26 mouse cellular contexts compared by ENCODE assay signal in the genomic region with DNA sequence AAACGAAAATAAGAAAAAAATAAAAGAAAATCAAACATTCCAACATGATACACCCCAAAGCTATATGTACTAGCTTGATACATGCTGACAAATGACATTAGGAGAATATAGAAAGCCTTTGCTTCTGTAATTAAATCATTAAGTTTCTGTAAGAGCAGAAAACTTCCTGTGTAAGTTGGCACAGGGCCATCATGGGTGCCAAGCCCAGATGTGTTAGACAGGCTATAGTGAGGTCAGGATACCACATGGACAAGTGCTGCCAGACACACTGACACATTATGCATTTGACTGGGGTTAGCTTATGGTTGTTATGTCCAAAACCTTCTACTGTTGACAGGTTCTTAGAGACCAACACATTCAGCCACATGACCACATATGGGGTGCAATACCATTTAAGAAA. TPM values are rescaled to one million over a fixed set of nuclear protein-coding genes. Genes with fewer than 3 reads are reported as not detected.
DNase-seq lines count a peak whose midpoint lies in the region; ATAC-seq and TF ChIP-seq lines count a peak whose summit lies in the region.
"Had no signal": no experiment of that assay in that cellular context is flagged by ENCODE, and none has a peak within 500 bp of the region (broad histone marks: within the 10 kb centered on the region; RNA-seq: fewer than 3 reads in every experiment).

No protein-coding gene starts in this region.

- TF ChIP-seq POLR2A in kidney, adult 2 months (IDR thresholded peaks at IDR 0.05; ENCODE audit: low read depth, low read length): no peak

- peak; percentile 28 for DNase-seq in kidney, postnatal 10 days
- DNase-seq in kidney, adult 2 months: no peak
- DNase-seq in 416B (ENCODE audit: low read depth): peak; percentile 53
- DNase-seq in NIH3T3 (ENCODE audit: low read depth): peak; percentile 14
- DNase-seq in natural killer cell, adult 2 months (ENCODE audit: low spot score in 2 of 2): peak; percentile 36 to 62
- no peak for DNase-seq in gastrocnemius, adult 2 months
- DNase-seq: adrenal gland, postnatal 10 days; cerebellum, adult 11 months; cerebellum, adult 2 months; cerebellum, adult 9-11 months; cerebellum, postnatal 25 days; forebrain, postnatal 0 days; gastrocnemius, postnatal 25 days; heart, adult 2 months; kidney, adult 11 months had no signal

- H3K27me3 ChIP-seq in kidney, adult 2 months (replicated peaks; ENCODE audit: control insufficient read depth, insufficient read depth, low read length): no peaks in the 10 kb centered on the region
- H3K27me3 ChIP-seq in heart, embryonic 11.5 days (ENCODE audit: control insufficient read depth, insufficient read depth, low read length): no peaks in the 10 kb centered on the region
- H3K27me3 ChIP-seq: embryonic facial prominence, embryonic 12.5 days; embryonic facial prominence, embryonic 15.5 days; hindbrain, embryonic 13.5 days; intestine, embryonic 15.5 days had no signal

- H3K4me3 ChIP-seq in kidney, adult 2 months (ENCODE audit: insufficient read depth, low read depth, low read length): no peak overlapping the region
- H3K4me3 ChIP-seq in gastrocnemius, adult 2 months: no peak overlapping the region
- H3K4me3 ChIP-seq in heart, embryonic 11.5 days (ENCODE audit: low read depth, low read length): no peak overlapping the region
- H3K4me3 ChIP-seq: embryonic facial prominence, embryonic 12.5 days; embryonic facial prominence, embryonic 15.5 days; heart, adult 2 months; heart, embryonic 10.5 days; hindbrain, embryonic 13.5 days; intestine, embryonic 15.5 days had no signal

- no peaks in the 10 kb centered on the region for H3K9me3 ChIP-seq in heart, embryonic 11.5 days (replicated peaks; ENCODE audit: control insufficient read depth, low read length)
- H3K9me3 ChIP-seq: embryonic facial prominence, embryonic 12.5 days; embryonic facial prominence, embryonic 15.5 days; heart, embryonic 10.5 days; hindbrain, embryonic 13.5 days; intestine, embryonic 15.5 days had no signal

- H3K4me1 ChIP-seq in kidney, adult 2 months (ENCODE audit: control insufficient read depth, insufficient read depth, low read length): 0 out of 2 replicates have a peak, but pooled peaks cover 2% of the 10 kb centered on the region
- H3K4me1 ChIP-seq in heart, embryonic 11.5 days (ENCODE audit: control insufficient read depth, insufficient read depth, low read length): peaks cover 7% of the 10 kb centered on the region; the same call in 1 of the 2 replicates

- no peak for ATAC-seq in heart, embryonic 11.5 days (replicated peaks; ENCODE audit: insufficient number of reproducible peaks, low FRiP score, low TSS enrichment)
- ATAC-seq: activated CD4-positive, CD25-positive, alpha-beta regulatory T cell, adult 4 months; forebrain, embryonic 14.5 days; forebrain, postnatal 0 days; hindbrain, embryonic 16.5 days; intestine, embryonic 15.5 days had no signal

- no peak overlapping the region for H3K9ac ChIP-seq in heart, embryonic 11.5 days (ENCODE audit: low read depth, low read length)
- H3K9ac ChIP-seq: embryonic facial prominence, embryonic 12.5 days; embryonic facial prominence, embryonic 15.5 days; forebrain, postnatal 0 days; hindbrain, embryonic 13.5 days; intestine, embryonic 15.5 days had no signal

- intact Hi-C loops in gastrocnemius, adult 2 months (cut with DNase I): no loop called here

- H3K27ac ChIP-seq in kidney, adult 2 months (ENCODE audit: insufficient read depth, low read depth, low read length): no peak overlapping the region
- no peak overlapping the region for H3K27ac ChIP-seq in gastrocnemius, adult 2 months
- H3K27ac ChIP-seq in heart, embryonic 11.5 days (ENCODE audit: low read depth, low read length): no peak overlapping the region
- H3K27ac ChIP-seq: embryonic facial prominence, embryonic 12.5 days; embryonic facial prominence, embryonic 15.5 days; heart, adult 2 months; heart, embryonic 10.5 days; hindbrain, embryonic 13.5 days; intestine, embryonic 15.5 days had no signal

- no peak for TF ChIP-seq CTCF in kidney, adult 2 months (conservative IDR thresholded peaks at IDR 0.05; ENCODE audit: insufficient read depth, insufficient read length, low read depth, low read length)
- no peak for TF ChIP-seq CTCF in gastrocnemius, adult 2 months (IDR thresholded peaks at IDR 0.05)

- 45% methylated on average over 1 of the region's 1 CpGs for WGBS in kidney, adult 2 months
- WGBS in heart, embryonic 11.5 days (ENCODE audit: insufficient replicate concordance): 38% methylated on average over 1 of the region's 1 CpGs

- H3K36me3 ChIP-seq in kidney, adult 2 months (ENCODE audit: control insufficient read depth, insufficient read depth, low read length): no peaks in the 10 kb centered on the region
- H3K36me3 ChIP-seq in heart, embryonic 11.5 days (ENCODE audit: control insufficient read depth, insufficient read depth, low read length): no peaks in the 10 kb centered on the region
- H3K36me3 ChIP-seq: embryonic facial prominence, embryonic 12.5 days; embryonic facial prominence, embryonic 15.5 days; heart, embryonic 10.5 days; hindbrain, embryonic 13.5 days; intestine, embryonic 15.5 days had no signal

- no peak overlapping the region for H3K4me2 ChIP-seq in heart, embryonic 11.5 days
- H3K4me2 ChIP-seq: embryonic facial prominence, embryonic 12.5 days; embryonic facial prominence, embryonic 15.5 days; hindbrain, embryonic 13.5 days; intestine, embryonic 15.5 days had no signal

RNA-seq across cellular contexts. Expression of gene Hlcs, which starts 1.8 kb away (rescaled TPM):
- 6.9 and 8.1 TPM in 2 replicates for polyA plus RNA-seq in kidney, adult 2 months (2012; rRNA removed)
- 10 to 100 TPM in 1 of 2 experiments, 1 to 10 TPM in 1; 7.5 to 10.3 TPM for total RNA-seq in gastrocnemius, adult 2 months (2021)
- 7.7 and 8.5 TPM in 2 replicates for polyA plus RNA-seq in heart, embryonic 11.5 days (2014; fragmentation: Nextera tagmentation; extraction: Ambion mirVana)

RNA-seq across cellular contexts. Expression of gene Ripply3, which starts 13.0 kb away (rescaled TPM):
- 4.6 and 5.3 TPM in 2 replicates for polyA plus RNA-seq in kidney, adult 2 months (2012; rRNA removed)
- total RNA-seq in gastrocnemius, adult 2 months (2021): 1 to 10 TPM in 1 of 2 experiments, under 1 TPM in 1; 0.59 to 1.0 TPM
- polyA plus RNA-seq in heart, embryonic 11.5 days (2014; fragmentation: Nextera tagmentation; extraction: Ambion mirVana): 4.9 and 6.0 TPM in 2 replicates
- total RNA-seq: common myeloid progenitor, adult 5-6 weeks; granulocyte monocyte progenitor cell, adult 5-6 weeks had no signal

RNA-seq across cellular contexts. Expression of gene Ttc3, which starts 55.2 kb away (rescaled TPM):
- polyA plus RNA-seq in kidney, adult 2 months (2012; rRNA removed): 22.2 and 24.3 TPM in 2 replicates
- 10 to 100 TPM; 54.4 to 55.3 TPM for total RNA-seq in gastrocnemius, adult 2 months (2021)
- polyA plus RNA-seq in heart, embryonic 11.5 days (2014; fragmentation: Nextera tagmentation; extraction: Ambion mirVana): 204 and 213 TPM in 2 replicates

RNA-seq across cellular contexts. Expression of gene Pigp, which starts 56.4 kb away (rescaled TPM):
- polyA plus RNA-seq in kidney, adult 2 months (2012; rRNA removed): 32.0 and 37.7 TPM in 2 replicates
- total RNA-seq in gastrocnemius, adult 2 months (2021): 100 to 1,000 TPM; 149 to 161 TPM
- 82.4 and 86.1 TPM in 2 replicates for polyA plus RNA-seq in heart, embryonic 11.5 days (2014; fragmentation: Nextera tagmentation; extraction: Ambion mirVana)

Comparison
In these comparisons a context has a peak if more than half of its experiments do, and no peak if none do; other contexts are left out.
1. DNase-seq: peak in kidney, postnatal 10 days (single experiment), 416B (single experiment), NIH3T3 (single experiment) and natural killer cell, adult 2 months (2 of 2); none in kidney, adult 2 months (single experiment) and gastrocnemius, adult 2 months (single experiment).